Mouse (Mus musculus) spleen, adult 10 weeks (tissue): ENCODE results near the gene Zfp692. TPM values are rescaled to one million over a fixed set of nuclear protein-coding genes. Genes with fewer than 3 reads are reported as not detected.

Experiments used
- polyA plus RNA-seq: library from polyadenylated mRNA; stranded (reverse); fragments of 350-450 nt; fragmentation: Illumina TruSeq; extraction: RNeasy Lipid Tissue Mini Kit (QIAGEN cat#74804); gene quantifications from one replicate; pipeline ENCODE4 v1.2.3, GENCODE M21; 2015; ENCODE audit warnings: low replicate concordance; ENCODE audit not compliant: insufficient read depth

Gene Zfp692
- 16.0 TPM for polyA plus RNA-seq

DNA sequence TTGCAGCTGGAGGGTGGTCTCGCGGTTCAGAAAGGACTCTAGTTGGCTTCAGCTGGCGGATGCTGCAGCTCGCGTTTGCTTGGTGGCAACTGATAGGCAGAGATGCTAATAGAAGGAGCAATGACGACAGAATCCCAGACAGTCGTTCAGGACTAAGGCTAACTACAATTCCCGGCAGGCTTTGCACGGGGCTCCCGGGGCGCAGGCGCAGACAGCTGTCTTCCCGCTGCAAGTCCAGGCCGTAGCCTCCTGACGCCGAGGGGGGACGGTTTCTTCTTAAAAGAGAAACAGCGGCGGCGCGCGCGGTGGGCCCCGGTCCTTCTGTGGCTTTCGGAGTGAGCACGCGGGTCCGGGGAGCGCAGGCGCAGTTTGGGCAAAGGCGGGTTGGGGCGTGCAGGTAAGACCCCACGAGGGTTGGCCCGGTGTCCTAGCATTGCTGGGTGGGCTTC is at the start of gene Zfp692:
Gene Zfp692, plus strand, starts transcription at position 210 of the 449 bp plus-strand sequence.

DNA sequence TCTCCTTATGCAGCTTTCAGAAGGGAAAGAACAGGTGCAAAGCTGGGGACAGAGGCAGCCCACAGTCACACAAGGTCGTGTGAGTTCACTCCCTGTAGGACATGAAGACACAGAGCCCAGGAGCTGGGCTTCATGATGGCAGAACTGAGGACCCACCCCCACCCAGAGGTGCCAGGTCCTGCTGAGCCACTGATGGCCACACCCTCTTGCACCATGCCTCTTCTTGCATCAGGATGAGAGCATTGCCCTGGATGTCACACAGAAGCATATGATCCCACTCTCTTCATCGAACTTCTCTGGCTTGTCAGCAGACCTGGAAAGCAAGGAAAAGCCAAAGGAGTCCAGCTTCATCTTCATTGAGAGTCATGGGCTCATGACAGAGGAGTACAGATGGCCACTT is 32.3 kb upstream of the Zfp692 start, which contains the start of gene 4930438A08Rik:
Gene 4930438A08Rik, plus strand, starts transcription at position 228 of the 400 bp plus-strand sequence.

DNA sequence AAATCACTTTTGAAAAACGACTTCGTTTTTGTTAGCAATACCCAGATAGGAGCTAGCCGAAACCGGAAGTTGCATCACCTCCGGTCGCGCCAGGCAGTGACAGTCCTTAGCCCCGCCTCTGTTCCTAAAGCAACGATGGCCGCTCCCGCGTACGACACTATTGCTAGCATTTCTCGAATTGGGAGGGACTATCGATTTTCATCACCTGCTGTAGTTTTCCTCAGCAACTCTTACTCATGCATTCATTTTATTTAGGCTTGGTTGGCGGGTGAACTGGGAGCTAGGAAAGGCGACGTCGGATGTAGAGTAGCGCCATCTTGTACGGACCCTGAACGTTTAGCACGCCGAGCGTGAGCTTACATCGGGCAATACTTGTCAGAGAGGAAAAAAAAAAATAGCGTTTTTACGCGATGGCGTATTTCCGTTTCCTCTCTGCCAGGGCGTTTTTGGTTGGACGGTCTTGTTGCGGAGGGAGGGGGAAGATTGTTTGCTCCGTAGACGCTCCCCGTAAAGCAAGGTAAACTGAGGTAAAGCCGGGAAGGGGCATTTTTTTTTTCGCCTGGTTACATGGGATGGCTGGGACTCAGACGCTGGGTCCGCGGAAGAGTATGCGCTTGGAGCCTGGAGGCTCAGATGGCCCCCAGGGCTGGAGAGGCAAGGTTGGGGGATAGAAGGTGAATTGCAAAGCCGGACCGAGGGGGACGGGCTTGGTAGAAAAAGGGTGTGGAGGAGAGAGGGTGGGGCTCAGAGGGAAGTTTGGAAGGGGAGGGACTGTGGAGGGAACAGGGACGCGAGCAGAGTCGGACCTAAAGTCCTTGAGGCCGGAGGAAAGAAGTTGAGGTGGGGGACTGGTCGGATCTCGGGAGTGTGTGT is 23.6 kb downstream of the Zfp692 start, which contains the start of the genes Zfp672 and Sh3bp5l:
Gene Zfp672, minus strand, starts transcription at position 64 of the 873 bp plus-strand sequence.
Gene Sh3bp5l, plus strand, starts transcription at position 449 of the 873 bp plus-strand sequence.

Other genes with a start within 250 kb of the Zfp692 start
- not detected for gene Gm12248, start 213.9 kb upstream of the Zfp692 start, polyA plus RNA-seq
- 73.3 TPM for gene Cnot8, start 202.9 kb upstream of the Zfp692 start, polyA plus RNA-seq
- 11.5 TPM for gene Gemin5, start 138.5 kb upstream of the Zfp692 start, polyA plus RNA-seq
- gene Mrpl22, start 135.4 kb upstream of the Zfp692 start, polyA plus RNA-seq: 50.3 TPM
- gene Igtp, start 107.5 kb upstream of the Zfp692 start, polyA plus RNA-seq: 71.6 TPM
- gene Irgm2, start 107.5 kb upstream of the Zfp692 start, polyA plus RNA-seq: 71.8 TPM
- not detected for gene 4930438A08Rik, start 32.3 kb upstream of the Zfp692 start, polyA plus RNA-seq
- gene Zfp672, start 23.3 kb downstream of the Zfp692 start, polyA plus RNA-seq: 37.6 TPM
- 7.7 TPM for gene Sh3bp5l, start 23.7 kb downstream of the Zfp692 start, polyA plus RNA-seq
- gene Lypd8, start 72.0 kb downstream of the Zfp692 start, polyA plus RNA-seq: not detected
- not detected for gene 1810065E05Rik, start 114.0 kb downstream of the Zfp692 start, polyA plus RNA-seq
- not detected for gene Gm12253, start 125.5 kb downstream of the Zfp692 start, polyA plus RNA-seq
- gene Lypd9, start 145.9 kb downstream of the Zfp692 start, polyA plus RNA-seq: not detected
- not detected for gene Olfr30, start 155.2 kb downstream of the Zfp692 start, polyA plus RNA-seq
- not detected for gene Olfr332, start 185.5 kb downstream of the Zfp692 start, polyA plus RNA-seq
- not detected for gene Olfr331, start 195.5 kb downstream of the Zfp692 start, polyA plus RNA-seq
- gene Olfr330, start 227.8 kb downstream of the Zfp692 start, polyA plus RNA-seq: not detected
- 0.06 TPM for gene Olfr329-ps, start 239.4 kb downstream of the Zfp692 start, polyA plus RNA-seq
- gene Olfr328, start 248.6 kb downstream of the Zfp692 start, polyA plus RNA-seq: not detected